Mouse (Mus musculus): ENCODE results near the gene Ugcg. TPM values are rescaled to one million over a fixed set of nuclear protein-coding genes. Genes with fewer than 3 reads are reported as not detected.

The Ugcg gene
- polyA plus RNA-seq, 1 experiment from 2014 or later = 20.0 TPM

DNA sequence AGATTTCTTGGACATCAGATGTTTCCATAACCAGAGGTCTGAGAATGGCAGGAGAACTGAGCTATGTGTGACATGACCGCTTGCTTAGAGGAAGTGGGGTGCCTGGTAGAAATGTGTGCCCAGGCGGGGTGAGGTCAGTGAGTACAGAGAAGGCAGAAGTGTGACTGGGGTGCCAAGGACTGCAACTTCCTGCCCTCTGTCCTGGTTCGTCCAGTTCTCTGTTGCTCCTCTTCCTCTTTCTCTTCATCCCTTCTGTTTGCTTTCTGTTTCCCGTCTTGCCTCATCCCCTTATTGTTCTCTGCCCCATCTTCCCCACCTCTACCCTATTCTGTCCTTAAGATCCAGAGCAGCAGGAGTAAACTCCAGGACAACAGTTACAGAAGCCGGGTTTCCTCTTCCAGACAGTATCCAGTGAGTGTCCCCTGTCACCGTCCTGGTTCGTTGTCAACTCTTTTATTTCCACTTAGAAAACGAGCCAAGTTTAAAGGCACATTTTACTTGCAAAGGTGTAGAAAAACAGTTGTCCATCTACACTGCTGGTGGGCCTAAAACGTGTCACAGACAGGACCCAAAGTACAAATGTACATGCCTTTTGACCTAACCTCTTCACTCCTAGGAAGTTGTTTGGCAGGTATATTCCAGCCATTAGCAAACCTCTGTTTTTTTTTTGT lies 49.7 kb downstream of the Ugcg start:
- WGBS = 73% methylated on average over 9 of the region's 9 CpGs
- no peaks in the 10 kb centered on the region for H3K4me1 ChIP-seq
- no peaks in the 10 kb centered on the region for H3K27me3 ChIP-seq (replicated peaks)
- no peaks in the 10 kb centered on the region for H3K36me3 ChIP-seq (replicated peaks)
- no peak overlapping the region for H3K9ac ChIP-seq
- H3K9me3 ChIP-seq = no peaks in the 10 kb centered on the region
- H3K27ac ChIP-seq = no peak overlapping the region
- H3K4me2 ChIP-seq = no peak overlapping the region
- no peak overlapping the region for H3K4me3 ChIP-seq
- ATAC-seq (replicated peaks) = no peak

DNA sequence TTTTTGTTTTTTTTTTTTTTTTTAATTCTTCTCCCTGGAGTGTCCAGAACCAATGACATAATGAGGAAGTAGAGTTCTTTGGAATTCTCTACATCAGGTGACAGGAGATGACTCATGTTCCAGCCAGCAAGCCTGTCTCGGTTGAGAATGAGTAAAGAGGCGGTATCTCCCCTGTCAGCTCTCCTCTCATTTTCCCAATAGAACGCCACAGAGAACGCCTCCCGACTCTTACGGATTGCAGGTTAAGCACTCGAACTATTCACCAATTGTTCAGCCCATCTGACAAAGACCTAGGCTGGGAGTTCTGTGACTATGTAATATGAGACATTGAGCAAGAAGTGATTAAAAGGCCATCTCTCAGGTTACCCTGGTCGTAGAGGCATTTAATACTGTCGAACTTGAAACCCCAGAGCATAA lies 50.3 kb downstream of the Ugcg start:
- Histone ChIP-seq H3K4me3 (no peak overlapping the region), H3K27me3 (replicated peaks) (no peaks in the 10 kb centered on the region), H3K9ac (no peak overlapping the region), H3K4me1 (no peaks in the 10 kb centered on the region), H3K36me3 (replicated peaks) (no peaks in the 10 kb centered on the region), H3K4me2 (no peak overlapping the region), H3K27ac (no peak overlapping the region), H3K9me3 (no peaks in the 10 kb centered on the region)
- ATAC-seq (replicated peaks) = no peak
- 48% methylated on average over 9 of the region's 9 CpGs for WGBS

DNA sequence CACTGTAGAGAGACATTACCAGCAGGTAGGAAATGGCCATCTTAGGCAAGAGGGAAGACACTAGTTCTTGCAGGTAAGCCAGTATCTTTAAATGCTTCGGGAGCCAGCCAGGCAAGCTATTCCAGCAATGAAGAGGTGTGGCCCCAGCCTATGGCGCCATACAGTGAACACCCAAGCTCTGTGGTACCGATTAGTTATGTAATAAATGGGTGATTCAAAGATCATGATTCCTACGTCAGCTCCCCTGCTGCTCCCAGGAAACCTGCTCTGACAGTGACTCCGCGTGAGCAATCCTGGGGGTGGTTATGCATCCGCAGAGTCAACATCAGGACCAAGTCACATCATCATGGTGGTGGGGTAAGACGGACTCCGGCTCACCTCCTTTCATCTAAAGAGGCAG lies 51.1 kb downstream of the Ugcg start:
- Histone ChIP-seq H3K27me3 (replicated peaks) (no peaks in the 10 kb centered on the region), H3K4me3 (no peak overlapping the region), H3K9ac (no peak overlapping the region), H3K4me1 (no peaks in the 10 kb centered on the region), H3K4me2 (no peak overlapping the region), H3K9me3 (no peaks in the 10 kb centered on the region), H3K27ac (no peak overlapping the region), H3K36me3 (replicated peaks) (no peaks in the 10 kb centered on the region)
- ATAC-seq (replicated peaks) = no peak
- WGBS = 94% methylated on average over 9 of the region's 9 CpGs

DNA sequence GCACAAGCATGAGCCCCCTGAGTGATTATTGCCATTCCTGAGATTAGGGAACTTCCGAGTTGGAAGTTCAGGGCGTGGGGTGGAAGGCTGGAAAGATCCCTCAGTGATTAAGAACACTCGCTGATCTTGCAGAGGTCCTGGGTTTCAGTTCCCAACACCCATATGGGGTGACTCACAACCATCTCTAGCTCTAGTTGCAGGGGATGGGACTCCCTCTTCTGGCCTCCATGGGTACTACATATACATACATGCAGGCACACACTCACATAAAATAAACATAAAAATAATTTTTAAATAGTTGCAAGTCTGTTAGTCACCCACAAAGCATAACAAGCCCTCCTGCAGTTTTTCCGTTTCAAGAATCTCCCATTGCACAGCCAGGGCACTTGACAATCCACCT lies 52.0 kb downstream of the Ugcg start:
- no peak overlapping the region for H3K4me3 ChIP-seq
- no peak overlapping the region for H3K4me2 ChIP-seq
- no peaks in the 10 kb centered on the region for H3K9me3 ChIP-seq
- no peak overlapping the region for H3K27ac ChIP-seq
- H3K27me3 ChIP-seq (replicated peaks) = no peaks in the 10 kb centered on the region
- ATAC-seq (replicated peaks) = no peak
- no peaks in the 10 kb centered on the region for H3K4me1 ChIP-seq
- 94% methylated on average over 4 of the region's 4 CpGs for WGBS
- no peaks in the 10 kb centered on the region for H3K36me3 ChIP-seq (replicated peaks)
- H3K9ac ChIP-seq = no peak overlapping the region

DNA sequence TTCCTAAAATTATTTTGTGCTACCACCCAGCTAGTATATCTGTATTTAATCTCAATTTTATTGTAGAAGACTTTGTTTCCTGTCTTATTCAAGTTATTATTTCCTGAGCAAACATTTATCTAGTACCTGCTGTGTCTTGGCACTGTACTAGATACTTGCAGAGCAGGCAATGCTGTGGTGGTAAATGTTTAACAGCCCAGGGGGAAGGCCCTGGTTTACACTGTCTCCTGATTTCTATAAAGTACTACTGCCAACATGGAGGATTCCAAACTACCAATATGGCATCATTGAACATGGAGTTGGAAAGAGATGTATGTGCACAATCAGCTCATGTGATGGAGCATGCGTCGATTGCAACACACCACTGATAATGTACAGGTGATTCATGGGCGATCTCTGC lies 53.2 kb downstream of the Ugcg start:
- no peak overlapping the region for H3K9ac ChIP-seq
- no peaks in the 10 kb centered on the region for H3K4me1 ChIP-seq
- no peaks in the 10 kb centered on the region for H3K9me3 ChIP-seq
- H3K4me3 ChIP-seq = no peak overlapping the region
- H3K36me3 ChIP-seq (replicated peaks) = no peaks in the 10 kb centered on the region
- no peak overlapping the region for H3K27ac ChIP-seq
- H3K27me3 ChIP-seq (replicated peaks) = no peaks in the 10 kb centered on the region
- ATAC-seq (replicated peaks) = no peak
- WGBS = 95% methylated on average over 3 of the region's 3 CpGs
- no peak overlapping the region for H3K4me2 ChIP-seq

DNA sequence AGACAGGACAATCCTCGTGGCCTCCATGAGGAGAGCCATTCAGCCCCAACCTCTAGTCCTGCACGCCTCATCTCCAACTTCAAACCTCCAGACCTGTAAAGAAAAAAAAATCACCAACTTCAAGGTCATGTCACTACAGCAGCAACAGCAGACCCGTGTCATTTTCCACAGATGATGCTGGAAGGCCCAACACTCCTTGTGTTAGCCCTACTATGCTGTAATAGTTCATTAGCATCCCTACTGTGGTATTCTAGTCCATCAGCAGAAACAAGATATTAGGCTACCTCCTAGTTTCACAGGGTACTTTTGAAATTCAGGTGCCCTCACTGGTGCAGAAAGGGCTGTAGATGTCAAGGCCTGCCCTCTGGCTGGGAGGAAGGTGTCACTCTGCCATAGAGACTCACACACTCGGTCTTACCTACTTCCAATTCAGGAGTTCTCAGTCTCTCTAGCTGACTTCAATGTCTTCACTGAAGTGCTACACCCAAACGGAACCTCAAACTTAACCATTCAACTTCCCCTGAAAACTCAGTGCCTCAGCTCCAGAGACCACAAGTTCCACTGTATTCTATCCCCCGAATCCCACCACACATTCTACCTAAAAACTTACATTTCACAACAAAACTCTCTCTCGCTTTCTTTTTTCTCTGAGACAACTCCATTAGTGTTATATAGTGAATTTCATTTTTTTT lies 54.9 kb downstream of the Ugcg start:
- no peak overlapping the region for H3K9ac ChIP-seq
- no peaks in the 10 kb centered on the region for H3K36me3 ChIP-seq (replicated peaks)
- no peaks in the 10 kb centered on the region for H3K27me3 ChIP-seq (replicated peaks)
- H3K9me3 ChIP-seq = no peaks in the 10 kb centered on the region
- H3K27ac ChIP-seq = no peak overlapping the region
- H3K4me3 ChIP-seq = no peak overlapping the region
- no peak overlapping the region for H3K4me2 ChIP-seq
- ATAC-seq (replicated peaks) = no peak
- H3K4me1 ChIP-seq = no peaks in the 10 kb centered on the region
- WGBS = 84% methylated on average over 7 of the region's 7 CpGs

DNA sequence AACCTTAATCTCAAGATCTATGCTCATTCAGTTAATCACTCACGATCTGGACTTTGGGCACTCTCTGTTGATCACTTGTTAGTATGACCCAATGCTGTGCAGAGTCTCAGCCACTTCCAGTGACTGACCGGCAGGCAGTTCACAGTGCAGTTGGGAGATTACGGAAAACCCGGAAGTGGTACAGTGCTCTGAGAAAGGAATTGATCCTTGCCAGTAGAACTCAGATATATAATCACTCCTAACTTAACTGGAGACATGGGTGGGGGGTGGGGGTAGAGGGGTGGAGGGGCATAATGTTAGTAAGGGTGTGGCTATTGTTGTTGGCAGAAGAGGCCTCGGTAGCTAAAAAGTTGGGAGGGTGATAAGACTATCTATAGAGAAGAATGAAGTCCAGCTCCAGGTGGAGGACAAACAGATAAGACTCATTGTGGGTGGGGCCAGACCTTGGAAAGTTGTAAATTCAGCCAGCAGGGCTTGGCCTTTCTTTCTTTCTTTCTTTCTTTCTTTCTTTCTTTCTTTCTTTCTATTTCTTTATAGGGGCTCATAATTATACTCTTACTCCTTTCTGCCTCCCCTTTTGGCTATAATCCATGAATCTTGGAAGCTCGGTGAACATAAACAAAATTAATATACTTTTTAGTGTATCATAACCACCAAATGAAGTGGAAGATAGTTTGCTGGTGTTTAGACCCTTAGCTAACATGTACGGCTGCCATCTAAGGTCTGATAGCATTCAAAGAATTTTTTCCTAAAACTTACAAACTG lies 55.9 kb downstream of the Ugcg start:
- Histone ChIP-seq H3K36me3 (replicated peaks) (no peaks in the 10 kb centered on the region), H3K27me3 (replicated peaks) (no peaks in the 10 kb centered on the region), H3K9me3 (no peaks in the 10 kb centered on the region), H3K27ac (no peak overlapping the region), H3K9ac (no peak overlapping the region), H3K4me3 (no peak overlapping the region), H3K4me2 (no peak overlapping the region), H3K4me1 (no peaks in the 10 kb centered on the region)
- ATAC-seq (replicated peaks) = no peak
- 86% methylated on average over 7 of the region's 7 CpGs for WGBS

DNA sequence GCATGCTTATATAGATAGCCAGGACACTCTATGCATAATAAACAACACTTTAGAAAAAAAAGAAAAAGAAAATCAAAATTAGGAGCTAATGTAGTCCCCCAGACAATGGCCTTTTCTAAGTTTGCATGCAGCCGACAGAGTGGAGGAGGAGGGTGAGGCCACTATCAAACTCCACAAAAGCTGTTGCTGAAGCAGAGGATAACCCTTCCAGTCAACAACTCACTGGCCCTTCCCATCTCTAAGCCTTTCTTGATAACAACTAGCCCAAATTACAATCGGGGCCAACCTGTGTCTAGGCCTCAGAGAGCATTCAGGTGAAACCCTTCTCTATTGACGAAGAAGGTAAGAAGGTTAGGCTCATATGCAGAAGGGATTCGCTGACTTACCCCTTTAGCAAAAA lies 56.7 kb downstream of the Ugcg start:
- ATAC-seq (replicated peaks) = no peak
- H3K27me3 ChIP-seq (replicated peaks) = no peaks in the 10 kb centered on the region
- no peak overlapping the region for H3K9ac ChIP-seq
- H3K27ac ChIP-seq = no peak overlapping the region
- H3K9me3 ChIP-seq = no peaks in the 10 kb centered on the region
- H3K4me2 ChIP-seq = no peak overlapping the region
- 87% methylated on average over 4 of the region's 4 CpGs for WGBS
- H3K4me3 ChIP-seq = no peak overlapping the region
- no peaks in the 10 kb centered on the region for H3K36me3 ChIP-seq (replicated peaks)
- H3K4me1 ChIP-seq = no peaks in the 10 kb centered on the region

DNA sequence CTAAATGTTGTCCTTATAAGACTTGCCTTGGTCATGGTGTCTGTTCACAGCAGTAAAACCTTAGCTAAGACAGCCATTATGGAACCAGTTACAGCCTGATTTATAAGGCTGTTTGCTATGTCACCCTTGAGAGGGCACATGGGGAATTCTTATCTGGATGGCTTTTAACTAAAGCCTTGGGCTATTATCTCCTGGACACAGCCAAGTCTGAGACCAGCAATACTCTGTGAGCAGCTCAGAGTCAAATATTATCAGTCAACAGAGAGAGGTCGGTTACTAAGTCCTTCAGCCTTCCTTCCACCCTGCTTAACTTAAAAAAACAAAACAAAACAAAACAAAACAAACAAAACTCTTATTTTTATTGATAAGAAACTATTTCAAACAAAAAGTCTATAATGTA lies 58.5 kb downstream of the Ugcg start:
- no peak overlapping the region for H3K27ac ChIP-seq
- ATAC-seq (replicated peaks) = no peak
- 75% methylated on average over 1 of the region's 1 CpGs for WGBS

DNA sequence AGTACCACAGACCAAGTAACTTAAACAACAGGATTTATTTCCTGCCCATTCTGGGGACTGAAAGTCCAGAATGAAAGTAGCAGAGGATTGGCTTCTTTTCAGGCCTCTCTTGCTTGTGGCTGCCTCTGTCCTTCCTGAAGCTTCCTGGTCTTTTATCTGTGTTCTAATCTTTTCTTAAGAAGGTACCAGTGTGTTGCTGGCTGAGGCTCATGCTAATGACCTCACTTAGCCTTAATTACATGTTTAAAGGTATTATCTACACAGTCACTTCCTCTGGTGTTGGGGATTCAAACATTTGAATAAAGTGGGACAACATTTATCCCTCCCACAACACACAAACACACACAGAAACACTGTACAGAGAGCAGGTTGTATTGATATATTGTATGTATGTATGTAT lies 59.0 kb downstream of the Ugcg start:
- H3K4me3 ChIP-seq = no peak overlapping the region
- no peaks in the 10 kb centered on the region for H3K36me3 ChIP-seq (replicated peaks)
- no peak for ATAC-seq (replicated peaks)
- H3K4me1 ChIP-seq = no peaks in the 10 kb centered on the region
- H3K9me3 ChIP-seq = no peaks in the 10 kb centered on the region
- H3K9ac ChIP-seq = no peak overlapping the region
- H3K27me3 ChIP-seq (replicated peaks) = no peaks in the 10 kb centered on the region
- H3K27ac ChIP-seq = no peak overlapping the region
- H3K4me2 ChIP-seq = no peak overlapping the region

More for the DNA sequence above, 58.5 kb downstream of the Ugcg start:
- Histone ChIP-seq H3K9ac (no peak overlapping the region), H3K4me2 (no peak overlapping the region), H3K4me1 (no peaks in the 10 kb centered on the region), H3K4me3 (no peak overlapping the region), H3K27me3 (replicated peaks) (no peaks in the 10 kb centered on the region), H3K36me3 (replicated peaks) (no peaks in the 10 kb centered on the region), H3K9me3 (no peaks in the 10 kb centered on the region)

DNA sequence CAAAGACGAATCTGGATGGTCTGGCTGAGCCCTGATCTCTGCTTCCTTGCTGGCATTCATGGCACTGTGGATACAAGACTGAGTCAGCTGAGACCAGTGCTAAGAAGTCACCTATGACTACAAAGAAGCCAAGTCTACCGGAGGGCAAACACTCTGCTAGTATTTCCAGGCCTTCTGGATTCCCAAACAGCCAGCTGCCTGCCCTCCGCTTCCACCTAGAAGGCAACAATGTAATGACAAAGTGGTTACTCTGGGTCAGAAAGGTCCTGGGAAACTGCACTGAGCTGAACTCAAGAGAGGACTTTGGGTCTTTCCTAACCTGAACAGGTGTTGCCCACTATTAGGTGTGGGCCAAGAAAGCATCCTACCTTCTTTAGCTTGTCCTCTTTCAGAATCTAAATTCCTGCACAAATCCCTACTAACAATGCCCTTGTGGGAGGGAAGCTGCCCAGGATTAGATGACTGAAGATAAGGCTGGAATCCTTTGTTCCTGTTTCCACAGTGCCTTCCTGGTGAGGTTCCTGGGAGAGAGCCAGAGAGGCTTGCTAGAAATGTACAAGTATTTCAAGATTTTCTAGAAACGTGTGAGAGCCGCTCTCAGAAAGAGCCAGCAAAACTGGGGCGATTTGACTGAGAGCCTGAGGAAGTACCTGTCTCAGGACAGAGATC lies 63.5 kb downstream of the Ugcg start:
- Histone ChIP-seq H3K9ac (no peak overlapping the region), H3K4me2 (no peak overlapping the region), H3K27ac (no peak overlapping the region), H3K27me3 (replicated peaks) (no peaks in the 10 kb centered on the region), H3K4me1 (no peaks in the 10 kb centered on the region), H3K9me3 (no peaks in the 10 kb centered on the region), H3K36me3 (replicated peaks) (no peaks in the 10 kb centered on the region), H3K4me3 (no peak overlapping the region)
- WGBS = 77% methylated on average over 6 of the region's 6 CpGs
- no peak for ATAC-seq (replicated peaks)

DNA sequence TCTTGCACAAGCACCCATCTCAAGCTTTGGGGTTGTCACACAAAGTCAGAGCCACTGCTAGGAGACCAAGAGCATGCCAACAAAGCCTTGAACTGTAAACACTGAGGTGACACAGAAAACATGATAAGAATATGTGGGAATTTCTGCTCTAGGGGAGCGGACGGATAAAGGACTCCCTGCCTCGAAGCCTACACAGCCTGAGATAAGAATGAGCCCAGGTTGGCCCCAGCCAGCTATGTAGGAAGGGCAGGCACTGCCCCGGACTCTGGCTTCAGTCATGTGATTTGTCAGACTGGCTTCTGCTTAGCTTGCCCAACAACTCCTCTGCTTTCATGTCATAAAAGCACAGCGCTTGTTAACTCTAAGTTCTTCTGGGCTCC lies 64.0 kb downstream of the Ugcg start:
- ATAC-seq (replicated peaks) = no peak
- no peak overlapping the region for H3K27ac ChIP-seq
- no peaks in the 10 kb centered on the region for H3K27me3 ChIP-seq (replicated peaks)
- H3K4me3 ChIP-seq = no peak overlapping the region
- H3K36me3 ChIP-seq (replicated peaks) = no peaks in the 10 kb centered on the region
- no peaks in the 10 kb centered on the region for H3K9me3 ChIP-seq
- no peak overlapping the region for H3K9ac ChIP-seq
- 89% methylated on average over 5 of the region's 5 CpGs for whole genome bisulfite sequencing
- no peaks in the 10 kb centered on the region for H3K4me1 ChIP-seq
- no peak overlapping the region for H3K4me2 ChIP-seq

Measured in midbrain, embryonic 15.5 days (tissue).